In the genomic region with DNA sequence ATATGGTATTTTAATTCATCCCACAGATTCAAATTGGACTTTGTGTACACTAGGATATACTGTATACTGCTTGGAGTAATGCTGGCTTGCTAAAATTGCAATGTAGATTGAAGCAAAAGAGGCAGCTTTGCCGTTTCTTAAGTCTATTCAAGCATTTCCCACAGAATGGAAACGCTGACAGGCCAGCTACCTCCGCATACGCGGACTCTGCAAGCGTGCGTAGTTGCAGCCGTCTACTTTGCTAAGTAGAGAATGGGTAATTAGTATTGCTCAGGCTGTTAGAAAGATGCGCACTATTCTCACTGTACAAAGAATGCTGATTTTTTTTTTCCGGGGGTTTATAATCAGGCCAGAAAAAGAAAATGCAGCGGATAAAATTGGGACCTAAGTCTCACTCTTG, we compare ENCODE assay signal across 13 mouse cellular contexts.
DNase-seq lines count a peak whose midpoint lies in the region; ATAC-seq and TF ChIP-seq lines count a peak whose summit lies in the region.
"Had no signal": no experiment of that assay in that cellular context is flagged by ENCODE, and none has a peak within 500 bp of the region (broad histone marks: within the 10 kb centered on the region; RNA-seq: fewer than 3 reads in every experiment).

No protein-coding gene starts in this region.

- H3K9me3 ChIP-seq in forebrain, embryonic 15.5 days, result no peaks in the 10 kb centered on the region
- H3K9me3 ChIP-seq in midbrain, embryonic 12.5 days, result no peaks in the 10 kb centered on the region
- H3K9me3 ChIP-seq: heart, embryonic 15.5 days had no signal

- TF ChIP-seq CTCF in brain, embryonic 14.5 days (IDR thresholded peaks at IDR 0.05; ENCODE audit: borderline replicate concordance, extremely low read depth, insufficient read depth, insufficient read length), result no peak

- no peak for TF ChIP-seq POLR2A in brain, embryonic 14.5 days (IDR thresholded peaks at IDR 0.05; ENCODE audit: borderline replicate concordance, extremely low read depth, insufficient read depth, insufficient read length, poor library complexity, severe bottlenecking)

- H3K27me3 ChIP-seq in forebrain, embryonic 15.5 days, result no peaks in the 10 kb centered on the region
- H3K27me3 ChIP-seq in midbrain, embryonic 12.5 days, result no peaks in the 10 kb centered on the region
- H3K27me3 ChIP-seq: heart, embryonic 15.5 days had no signal

- no peaks in the 10 kb centered on the region for H3K36me3 ChIP-seq in forebrain, embryonic 15.5 days
- no peaks in the 10 kb centered on the region for H3K36me3 ChIP-seq in midbrain, embryonic 12.5 days
- H3K36me3 ChIP-seq: heart, embryonic 15.5 days had no signal

- peak; percentile 39 to 56 for DNase-seq in frontal cortex, postnatal 36 days (ENCODE audit: low spot score in 2 of 2)
- DNase-seq in frontal cortex, postnatal 14 days (ENCODE audit: low spot score in 2 of 2), result no peak
- DNase-seq in brain, embryonic 14.5 days (ENCODE audit: low read depth), result peak; percentile 87
- DNase-seq in cerebellum, adult 11 months, result no peak
- no peak for DNase-seq in urinary bladder, adult 18-20 months (ENCODE audit: low spot score in 2 of 2)
- DNase-seq: adrenal gland, adult 2 months had no signal

- peaks cover 47% of the 10 kb centered on the region for H3K4me1 ChIP-seq in forebrain, embryonic 15.5 days
- peaks cover 45% of the 10 kb centered on the region for H3K4me1 ChIP-seq in midbrain, embryonic 12.5 days

- H3K4me3 ChIP-seq in forebrain, embryonic 15.5 days, result no peak overlapping the region
- H3K4me3 ChIP-seq in midbrain, embryonic 12.5 days, result no peak overlapping the region
- H3K4me3 ChIP-seq: erythroblast, embryonic 14.5 days; heart, embryonic 15.5 days had no signal

- WGBS in forebrain, embryonic 15.5 days, result 12% methylated on average over 11 of the region's 11 CpGs
- WGBS in midbrain, embryonic 12.5 days, result 41% methylated on average over 11 of the region's 11 CpGs

- H3K27ac ChIP-seq in forebrain, embryonic 15.5 days (replicated peaks), result peak overlapping the region; percentile 90
- peak overlapping the region; percentile 79 for H3K27ac ChIP-seq in midbrain, embryonic 12.5 days (replicated peaks)
- H3K27ac ChIP-seq: heart, embryonic 15.5 days; liver, embryonic 14.5 days had no signal

- H3K9ac ChIP-seq in forebrain, embryonic 15.5 days (replicated peaks), result peak overlapping the region; percentile 19; the same call in 1 of the 2 replicates
- peak overlapping the region; percentile 37; the same call in 1 of the 2 replicates for H3K9ac ChIP-seq in midbrain, embryonic 12.5 days (replicated peaks)
- H3K9ac ChIP-seq: heart, embryonic 15.5 days; liver, embryonic 14.5 days had no signal

- ATAC-seq in forebrain, embryonic 15.5 days (replicated peaks), result peak; percentile 53; the same call in 1 of the 2 replicates
- peak; percentile 32; the same call in 1 of the 2 replicates for ATAC-seq in midbrain, embryonic 12.5 days (ENCODE audit: low FRiP score, low read depth)
- ATAC-seq in megakaryocyte progenitor cell, adult 5-6 weeks (replicated peaks; ENCODE audit: poor library complexity), result no peak
- ATAC-seq: intestine, postnatal 0 days had no signal

- peak overlapping the region; percentile 32 for H3K4me2 ChIP-seq in forebrain, embryonic 15.5 days (replicated peaks)
- no peak overlapping the region for H3K4me2 ChIP-seq in midbrain, embryonic 12.5 days (replicated peaks)
- H3K4me2 ChIP-seq: heart, embryonic 15.5 days had no signal

Comparison
In these comparisons a context has a peak if more than half of its experiments do, and no peak if none do; other contexts are left out.
1. DNase-seq: peak in frontal cortex, postnatal 36 days (2 of 2) and brain, embryonic 14.5 days (single experiment); none in frontal cortex, postnatal 14 days (0 of 2), cerebellum, adult 11 months (single experiment) and urinary bladder, adult 18-20 months (0 of 2).